In genomic region chr14:73041689-73042088, GRCm38 (mm10) we compare ENCODE assay signal across 26 mouse cellular contexts. TPM values are rescaled to one million over a fixed set of nuclear protein-coding genes. Genes with fewer than 3 reads are reported as not detected.
DNase-seq lines count a peak whose midpoint lies in the region; ATAC-seq lines count a peak whose summit lies in the region.
"Had no signal": no experiment of that assay in that cellular context is flagged by ENCODE, and none has a peak within 500 bp of the region (broad histone marks: within the 10 kb centered on the region; RNA-seq: fewer than 3 reads in every experiment).

No protein-coding gene starts in this region.

- peaks cover 9% of the 10 kb centered on the region; the same call in 1 of the 2 replicates for H3K4me1 ChIP-seq in kidney, embryonic 16.5 days (ENCODE audit: insufficient read depth, low read length)
- H3K4me1 ChIP-seq: embryonic facial prominence, embryonic 13.5 days; forebrain, embryonic 12.5 days; hindbrain, embryonic 12.5 days had no signal

- intact Hi-C loops in left cerebral cortex, postnatal 25 days (cut with DNase I): no loop called here

- H3K27me3 ChIP-seq in kidney, embryonic 16.5 days (ENCODE audit: insufficient read depth, low read length): no peaks in the 10 kb centered on the region
- H3K27me3 ChIP-seq: CH12.LX; embryonic facial prominence, embryonic 13.5 days; forebrain, embryonic 12.5 days; hindbrain, embryonic 12.5 days had no signal

- H3K4me3 ChIP-seq in kidney, embryonic 16.5 days (ENCODE audit: low read length): no peak overlapping the region
- H3K4me3 ChIP-seq: embryonic facial prominence, embryonic 13.5 days; forebrain, embryonic 12.5 days; heart, embryonic 13.5 days; hindbrain, embryonic 12.5 days had no signal

- peak; percentile 74 for ATAC-seq in kidney, embryonic 16.5 days (ENCODE audit: low FRiP score, low TSS enrichment)
- ATAC-seq in granulocyte monocyte progenitor cell, adult 5-6 weeks (replicated peaks; ENCODE audit: poor library complexity, severe bottlenecking): peak; percentile 94
- ATAC-seq in megakaryocyte progenitor cell, adult 5-6 weeks (replicated peaks; ENCODE audit: poor library complexity): peak; percentile 65
- ATAC-seq: activated CD4-positive, CD25-positive, alpha-beta regulatory T cell, adult 4 months; forebrain, embryonic 16.5 days; hindbrain, embryonic 16.5 days; inflammation-experienced regulatory T-cells, adult 6 months had no signal

- H3K9me3 ChIP-seq in kidney, embryonic 16.5 days (ENCODE audit: low read length): no peaks in the 10 kb centered on the region
- H3K9me3 ChIP-seq: embryonic facial prominence, embryonic 13.5 days; forebrain, embryonic 12.5 days; heart, embryonic 13.5 days; hindbrain, embryonic 12.5 days had no signal

- WGBS in kidney, embryonic 16.5 days: 29% methylated on average over 2 of the region's 2 CpGs

- no peaks in the 10 kb centered on the region for H3K36me3 ChIP-seq in kidney, embryonic 16.5 days (ENCODE audit: insufficient read depth, low read length)
- H3K36me3 ChIP-seq: embryonic facial prominence, embryonic 13.5 days; forebrain, embryonic 12.5 days; heart, embryonic 13.5 days; hindbrain, embryonic 12.5 days had no signal

- no peak overlapping the region for H3K27ac ChIP-seq in kidney, embryonic 16.5 days (ENCODE audit: low read length)
- H3K27ac ChIP-seq: embryonic facial prominence, embryonic 13.5 days; forebrain, embryonic 12.5 days; heart, embryonic 13.5 days; hindbrain, embryonic 12.5 days had no signal

- no peak for DNase-seq in kidney, postnatal 25 days
- DNase-seq in MEL-GATA-1-ER (ENCODE audit: extremely low read depth, low read depth): peak; percentile 21
- DNase-seq in ovary, postnatal 14 days (ENCODE audit: low spot score): no peak
- DNase-seq in left cerebral cortex, postnatal 25 days (ENCODE audit: low spot score in 2 of 2): no peak
- no peak for DNase-seq in Muller cell, postnatal 12 days (ENCODE audit: inconsistent ontology term)
- DNase-seq: adrenal gland, adult 8-10 months; adrenal gland, postnatal 36 days; cerebellum, adult 11 months; cerebellum, adult 8-10 months; cerebellum, postnatal 25 days; gastrocnemius, postnatal 14 days; heart, postnatal 36 days had no signal

- no peak overlapping the region for H3K4me2 ChIP-seq in kidney, embryonic 16.5 days (replicated peaks; ENCODE audit: low read depth, low read length)
- H3K4me2 ChIP-seq: embryonic facial prominence, embryonic 13.5 days; forebrain, embryonic 12.5 days; heart, embryonic 13.5 days; hindbrain, embryonic 12.5 days had no signal

- H3K9ac ChIP-seq in kidney, embryonic 16.5 days (replicated peaks; ENCODE audit: low read length): no peak overlapping the region
- H3K9ac ChIP-seq: embryonic facial prominence, embryonic 13.5 days; forebrain, embryonic 12.5 days; heart, embryonic 13.5 days; hindbrain, embryonic 12.5 days had no signal

RNA-seq across cellular contexts. Expression of gene Cysltr2, which starts 7.2 kb away (rescaled TPM):
- polyA plus RNA-seq in kidney, embryonic 16.5 days (2015; fragmentation: Nextera tagmentation; extraction: Ambion mirVana): 0.50 and 0.75 TPM in 2 replicates
- total RNA-seq in granulocyte monocyte progenitor cell, adult 5-6 weeks (2014; fragmentation: Nextera tagmentation): 1.4 TPM in 1 of 2 replicates, not detected in the other
- total RNA-seq in granulocyte monocyte progenitor cell, adult 5-6 weeks (2017): 0.39 TPM in 1 of 2 replicates, not detected in the other
- total RNA-seq in megakaryocyte progenitor cell, adult 5-6 weeks (2015): 0.44 and 1.8 TPM in 2 replicates
- total RNA-seq in megakaryocyte progenitor cell, adult 5-6 weeks (2017): 0.98 TPM in 1 of 2 replicates, not detected in the other
- total RNA-seq in left cerebral cortex, postnatal 25 days (2021): 1 to 10 TPM in 1 of 2 experiments, under 1 TPM in 1; 0.71 to 1.8 TPM
- total RNA-seq: gastrocnemius, adult 18-20 months; gastrocnemius, postnatal 14 days had no signal
- polyA plus RNA-seq: embryonic facial prominence, embryonic 13.5 days; forebrain, embryonic 12.5 days; heart, embryonic 13.5 days; heart, postnatal 0 days; hindbrain, embryonic 12.5 days had no signal
